Mouse (Mus musculus) heart, adult 2 months (tissue): Measurements from ENCODE around the gene Pxylp1.

Experiments
- CTCF ChIP-seq: fragments of 200-600 bp; IDR thresholded peaks from 2 replicates; pipeline ENCODE4 v1.8.1; 2022; ENCODE audit warnings: antibody characterized with exemption, mild to moderate bottlenecking, moderate library complexity
- EP300 ChIP-seq: fragments of 200-500 bp; IDR thresholded peaks from 2 replicates; pipeline ENCODE4 v1.6.1; 2011; ENCODE audit warnings: low read depth, low read length, control low read depth; ENCODE audit not compliant: insufficient read depth
- POLR2A ChIP-seq: fragments of 200-500 bp; IDR thresholded peaks from 2 replicates; pipeline ENCODE4 v1.6.1; 2011; ENCODE audit warnings: mild to moderate bottlenecking, low read depth, low read length, control low read depth; ENCODE audit not compliant: insufficient read depth

- no peak for TF ChIP-seq CTCF
- TF ChIP-seq POLR2A: no peak
- no peak for TF ChIP-seq EP300
These were observed 108.8 kb downstream of the Pxylp1 start for GRCm38 (mm10) chr9:96783667-96784066.
